Comparison of ENCODE assay signal across 25 mouse cellular contexts in genomic region chr9:16227398-16227797, GRCm38 (mm10).
DNase-seq lines count a peak whose midpoint lies in the region; ATAC-seq and TF ChIP-seq lines count a peak whose summit lies in the region.
"Had no signal": no experiment of that assay in that cellular context is flagged by ENCODE, and none has a peak within 500 bp of the region (broad histone marks: within the 10 kb centered on the region; RNA-seq: fewer than 3 reads in every experiment).

No protein-coding gene starts in this region.

- H3K4me2 ChIP-seq in heart, embryonic 11.5 days = no peak overlapping the region
- 0 out of 2 replicates have a peak overlapping the region, but pooled peaks have one; percentile 8 for H3K4me2 ChIP-seq in liver, embryonic 12.5 days
- H3K4me2 ChIP-seq in liver, postnatal 0 days (ENCODE audit: low read depth, low read length) = no peak overlapping the region
- no peak overlapping the region; the same call in 1 of the 2 replicates for H3K4me2 ChIP-seq in liver, embryonic 15.5 days
- H3K4me2 ChIP-seq: forebrain, embryonic 13.5 days; kidney, embryonic 15.5 days; lung, embryonic 14.5 days; midbrain, embryonic 12.5 days; neural tube, embryonic 13.5 days; stomach, embryonic 15.5 days had no signal

- no peaks in the 10 kb centered on the region for H3K4me1 ChIP-seq in heart, embryonic 11.5 days (ENCODE audit: control insufficient read depth, insufficient read depth, low read length)
- peaks cover 23% of the 10 kb centered on the region for H3K4me1 ChIP-seq in liver, embryonic 12.5 days
- H3K4me1 ChIP-seq in liver, postnatal 0 days (ENCODE audit: insufficient read depth) = no peaks in the 10 kb centered on the region
- peaks cover 13% of the 10 kb centered on the region for H3K4me1 ChIP-seq in liver, embryonic 15.5 days (replicated peaks)
- H3K4me1 ChIP-seq: kidney, embryonic 15.5 days; stomach, embryonic 15.5 days had no signal

- ATAC-seq in heart, embryonic 11.5 days (replicated peaks; ENCODE audit: insufficient number of reproducible peaks, low FRiP score, low TSS enrichment) = peak; percentile 91
- ATAC-seq in liver, embryonic 12.5 days = peak; percentile 88
- no peak for ATAC-seq in liver, postnatal 0 days
- ATAC-seq in liver, embryonic 15.5 days (ENCODE audit: insufficient read depth) = peak; percentile 34; the same call in 1 of the 2 replicates
- ATAC-seq in cerebellum, adult (ENCODE audit: insufficient number of reproducible peaks, low FRiP score, low TSS enrichment) = no peak
- ATAC-seq: forebrain, embryonic 13.5 days; hindbrain, embryonic 16.5 days had no signal

- TF ChIP-seq CTCF in liver, postnatal 0 days (IDR thresholded peaks at IDR 0.05; ENCODE audit: low read depth) = no peak

- H3K27ac ChIP-seq in heart, embryonic 11.5 days (ENCODE audit: low read depth, low read length) = no peak overlapping the region
- no peak overlapping the region for H3K27ac ChIP-seq in liver, embryonic 12.5 days
- H3K27ac ChIP-seq in liver, postnatal 0 days (ENCODE audit: low read depth) = no peak overlapping the region
- no peak overlapping the region for H3K27ac ChIP-seq in liver, embryonic 15.5 days (replicated peaks)
- H3K27ac ChIP-seq: forebrain, embryonic 13.5 days; heart, embryonic 10.5 days; hindbrain, embryonic 10.5 days; kidney, embryonic 15.5 days; midbrain, embryonic 12.5 days; neural tube, embryonic 13.5 days; stomach, embryonic 15.5 days had no signal

- no peaks in the 10 kb centered on the region for H3K27me3 ChIP-seq in heart, embryonic 11.5 days (ENCODE audit: control insufficient read depth, insufficient read depth, low read length)
- no peaks in the 10 kb centered on the region for H3K27me3 ChIP-seq in liver, embryonic 12.5 days (replicated peaks)
- no peaks in the 10 kb centered on the region for H3K27me3 ChIP-seq in liver, postnatal 0 days (ENCODE audit: insufficient read depth, low read length)
- H3K27me3 ChIP-seq in liver, embryonic 15.5 days = no peaks in the 10 kb centered on the region
- H3K27me3 ChIP-seq: CH12.LX; forebrain, embryonic 13.5 days; kidney, embryonic 15.5 days; midbrain, embryonic 12.5 days; neural tube, embryonic 13.5 days; stomach, embryonic 15.5 days had no signal

- no peaks in the 10 kb centered on the region for H3K36me3 ChIP-seq in heart, embryonic 11.5 days (ENCODE audit: control insufficient read depth, insufficient read depth, low read length)
- H3K36me3 ChIP-seq in liver, embryonic 12.5 days = no peaks in the 10 kb centered on the region
- no peaks in the 10 kb centered on the region for H3K36me3 ChIP-seq in liver, postnatal 0 days (replicated peaks; ENCODE audit: insufficient read depth, low read length)
- H3K36me3 ChIP-seq in liver, embryonic 15.5 days (replicated peaks) = no peaks in the 10 kb centered on the region
- H3K36me3 ChIP-seq: heart, embryonic 10.5 days; hindbrain, embryonic 10.5 days; kidney, embryonic 15.5 days; midbrain, embryonic 12.5 days; neural tube, embryonic 13.5 days; stomach, embryonic 15.5 days had no signal

- 60% methylated on average over 2 of the region's 2 CpGs for WGBS in heart, embryonic 11.5 days (ENCODE audit: insufficient replicate concordance)
- 19% methylated on average over 2 of the region's 2 CpGs for WGBS in liver, embryonic 12.5 days (ENCODE audit: insufficient replicate concordance)
- 47% methylated on average over 2 of the region's 2 CpGs for WGBS in liver, postnatal 0 days (ENCODE audit: insufficient replicate concordance)
- WGBS in liver, embryonic 15.5 days (ENCODE audit: insufficient replicate concordance) = 19% methylated on average over 2 of the region's 2 CpGs

- no peak overlapping the region for H3K4me3 ChIP-seq in heart, embryonic 11.5 days (ENCODE audit: low read depth, low read length)
- no peak overlapping the region for H3K4me3 ChIP-seq in liver, embryonic 12.5 days
- H3K4me3 ChIP-seq in liver, postnatal 0 days (ENCODE audit: low read depth, low read length) = no peak overlapping the region
- H3K4me3 ChIP-seq in liver, embryonic 15.5 days (replicated peaks) = no peak overlapping the region
- H3K4me3 ChIP-seq: forebrain, embryonic 13.5 days; heart, embryonic 10.5 days; hindbrain, embryonic 10.5 days; kidney, embryonic 15.5 days; midbrain, embryonic 12.5 days; neural tube, embryonic 13.5 days; stomach, embryonic 15.5 days had no signal

- DNase-seq in heart, adult 8-10 months (ENCODE audit: low spot score) = no peak
- DNase-seq in liver, postnatal 0 days = no peak
- no peak for DNase-seq in right cerebral cortex, postnatal 10 days (ENCODE audit: low spot score in 2 of 2)
- DNase-seq: adrenal gland, adult 8-10 months; cerebellum, adult 9-10 months; cerebellum, postnatal 36 days; gastrocnemius, postnatal 10 days; heart, postnatal 10 days; kidney, adult 18-20 months; kidney, postnatal 25 days; lung, embryonic 14.5 days; lung, postnatal 14 days had no signal

- H3K9me3 ChIP-seq in heart, embryonic 11.5 days (replicated peaks; ENCODE audit: control insufficient read depth, low read length) = no peaks in the 10 kb centered on the region
- H3K9me3 ChIP-seq in liver, embryonic 12.5 days (replicated peaks) = no peaks in the 10 kb centered on the region
- no peaks in the 10 kb centered on the region for H3K9me3 ChIP-seq in liver, postnatal 0 days (ENCODE audit: low read length)
- H3K9me3 ChIP-seq in liver, embryonic 15.5 days (replicated peaks) = no peaks in the 10 kb centered on the region
- H3K9me3 ChIP-seq: forebrain, embryonic 13.5 days; heart, embryonic 10.5 days; hindbrain, embryonic 10.5 days; kidney, embryonic 15.5 days; midbrain, embryonic 12.5 days; neural tube, embryonic 13.5 days; stomach, embryonic 15.5 days had no signal

- no peak overlapping the region for H3K9ac ChIP-seq in heart, embryonic 11.5 days (ENCODE audit: low read depth, low read length)
- no peak overlapping the region for H3K9ac ChIP-seq in liver, embryonic 12.5 days
- H3K9ac ChIP-seq in liver, postnatal 0 days (replicated peaks) = no peak overlapping the region
- no peak overlapping the region for H3K9ac ChIP-seq in liver, embryonic 15.5 days
- H3K9ac ChIP-seq: forebrain, embryonic 13.5 days; kidney, embryonic 15.5 days; lung, embryonic 14.5 days; midbrain, embryonic 12.5 days; neural tube, embryonic 13.5 days; stomach, embryonic 15.5 days had no signal

- no peak for TF ChIP-seq EP300 in liver, postnatal 0 days (IDR thresholded peaks at IDR 0.05; ENCODE audit: low read depth)

Comparison
In these comparisons a context has a peak if more than half of its experiments do, and no peak if none do; other contexts are left out.
1. ATAC-seq: peak in heart, embryonic 11.5 days (single experiment), liver, embryonic 12.5 days (single experiment) and liver, embryonic 15.5 days (single experiment); none in liver, postnatal 0 days (single experiment) and cerebellum, adult (single experiment).